Mouse (Mus musculus) liver, postnatal 0 days (tissue): ENCODE results near the gene Tas2r113. TPM values are rescaled to one million over a fixed set of nuclear protein-coding genes. Genes with fewer than 3 reads are reported as not detected.
"Not testable (repeated sequence)": the region's sequence is repeated elsewhere in the genome, so short reads cannot be mapped to it uniquely, and the experiment has no call there.

Source experiments
- ATAC-seq: fragments of 200-750 bp; cut with Nextera tagmentation; 2 replicates; pipeline ENCODE4 v1.8.0; 2017; ENCODE audit warnings: mild to moderate bottlenecking, moderate library complexity
- DNase-seq: peaks from one replicate; pipeline ENCODE4 v3.0.0-alpha.2; 2016
- H3K27ac ChIP-seq: fragments of 300-500 bp; sonication (generic); 2 replicates; pipeline ENCODE4 v1.5.1; 2014; ENCODE audit warnings: antibody characterized with exemption, moderate library complexity, mild to moderate bottlenecking, low read depth
- H3K27me3 ChIP-seq: fragments of 300-500 bp; sonication (generic); 2 replicates; pipeline ENCODE4 v1.6.1; 2014; ENCODE audit warnings: low read length, control low read depth, mixed read lengths; ENCODE audit not compliant: insufficient read depth
- H3K36me3 ChIP-seq: fragments of 300-500 bp; sonication (generic); replicated peaks from 2 replicates; pipeline ENCODE4 v1.6.1; 2014; ENCODE audit warnings: mild to moderate bottlenecking, control low read depth, low read length, moderate library complexity, mixed read lengths; ENCODE audit not compliant: insufficient read depth
- H3K4me1 ChIP-seq: fragments of 300-500 bp; sonication (generic); 2 replicates; pipeline ENCODE4 v1.6.1; 2014; ENCODE audit warnings: antibody characterized with exemption, mild to moderate bottlenecking, control low read depth; ENCODE audit not compliant: insufficient read depth
- H3K4me2 ChIP-seq: fragments of 300-500 bp; sonication (generic); 2 replicates; pipeline ENCODE4 v1.6.1; 2014; ENCODE audit warnings: low read depth, mild to moderate bottlenecking, low read length, moderate library complexity, mixed read lengths
- H3K4me3 ChIP-seq: fragments of 300-500 bp; sonication (generic); 2 replicates; pipeline ENCODE4 v1.5.1; 2014; ENCODE audit warnings: low read depth, low read length
- H3K9ac ChIP-seq: fragments of 300-500 bp; sonication (generic); replicated peaks from 2 replicates; pipeline ENCODE4 v1.6.1; 2014; ENCODE audit warnings: mild to moderate bottlenecking, moderate library complexity
- H3K9me3 ChIP-seq: fragments of 300-500 bp; sonication (generic); 2 replicates; pipeline ENCODE4 v1.6.1; 2016; ENCODE audit warnings: mild to moderate bottlenecking, control low read depth, low read length, mixed read lengths
- CTCF ChIP-seq: sonication (generic); IDR thresholded peaks from 2 replicates; pipeline ENCODE4 v1.5.1; 2016; ENCODE audit warnings: antibody characterized with exemption, low read depth
- EP300 ChIP-seq: IDR thresholded peaks from 2 replicates; pipeline ENCODE4 v1.6.1; 2016; ENCODE audit warnings: antibody characterized with exemption, low read depth, mild to moderate bottlenecking
- WGBS: fragments of 180-500 bp; shearing (Covaris S2); extraction: QIAGEN DNeasy Blood & Tissue Kit; methylation state at CpG from one replicate; pipeline ENCODE4 v1.1.7; 2014; ENCODE audit not compliant: insufficient replicate concordance; 5-methylcytosine and 5-hydroxymethylcytosine counted together
- polyA plus RNA-seq: library from polyadenylated mRNA; unstranded; fragments of >200 nt; fragmentation: Nextera tagmentation; extraction: Ambion mirVana; gene quantifications from 2 replicates; pipeline ENCODE4 v1.2.1, GENCODE M21; 2015

The Tas2r113 gene
- not detected in 2 replicates for polyA plus RNA-seq

DNA sequence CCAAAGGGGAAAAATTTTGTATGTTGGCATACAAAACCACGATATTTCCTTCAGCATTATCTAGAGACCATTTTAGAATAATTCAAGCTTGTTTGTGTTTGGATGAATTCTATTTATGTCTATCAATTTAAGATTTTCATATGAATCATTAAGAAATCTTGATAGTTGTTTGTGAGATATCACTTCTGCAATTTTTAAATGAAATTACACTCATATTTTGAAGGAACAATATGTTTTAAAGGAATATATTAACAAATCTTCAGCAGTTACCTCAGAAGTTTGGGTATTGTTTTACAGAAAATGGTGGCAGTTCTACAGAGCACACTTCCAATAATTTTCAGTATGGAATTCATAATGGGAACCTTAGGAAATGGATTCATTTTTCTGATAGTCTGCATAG lies at the start of gene Tas2r113:
TSS of gene Tas2r113 (plus strand) at position 301 of the 400 bp plus-strand sequence.
- Histone ChIP-seq H3K4me1 (no peaks in the 10 kb centered on the region), H3K4me2 (no peak within 1 kb of the TSS), H3K36me3 (no peaks in the 10 kb centered on the region), H3K4me3 (no peak within 1 kb of the TSS), H3K27me3 (no peaks in the 10 kb centered on the region), H3K27ac (no peak within 1 kb of the TSS), H3K9me3 (no peaks in the 10 kb centered on the region), H3K9ac (no peak within 1 kb of the TSS)
- no peak for ATAC-seq
- no peak for DNase-seq
- TF ChIP-seq EP300 (no peak), CTCF (no peak)
- 59% methylated on average over 1 of the region's 1 CpGs for WGBS

DNA sequence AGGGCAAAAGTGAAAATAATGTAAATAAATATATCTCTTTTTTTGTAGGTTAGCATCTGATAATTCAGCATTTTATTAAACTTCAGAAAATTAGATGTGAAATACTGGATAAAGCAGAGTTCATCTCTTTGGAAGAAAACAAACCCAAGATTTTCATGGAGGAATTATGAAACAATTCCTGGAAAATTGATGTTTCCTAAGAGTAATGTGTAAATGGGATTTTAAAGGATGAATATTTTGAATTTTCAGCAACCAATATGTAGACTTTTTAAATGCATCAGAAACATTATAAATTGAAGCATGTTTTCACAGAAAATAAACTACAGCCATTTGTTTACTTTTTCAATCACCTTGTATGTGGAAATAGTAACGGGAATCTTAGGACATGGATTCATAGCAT lies 46.0 kb upstream of the Tas2r113 start, which contains the start of gene Tas2r123:
TSS of gene Tas2r123 (plus strand) at position 301 of the 400 bp plus-strand sequence.
- Histone ChIP-seq H3K36me3 (no peaks in the 10 kb centered on the region), H3K9ac (no peak within 1 kb of the TSS), H3K27me3 (no peaks in the 10 kb centered on the region), H3K4me1 (no peaks in the 10 kb centered on the region), H3K4me2 (no peak within 1 kb of the TSS), H3K9me3 (no peaks in the 10 kb centered on the region; the same call in 1 of the 2 replicates), H3K4me3 (no peak within 1 kb of the TSS), H3K27ac (no peak within 1 kb of the TSS)
- no peak for ATAC-seq
- 68% methylated on average over 1 of the region's 1 CpGs for WGBS
- DNase-seq, result no peak
- TF ChIP-seq EP300 (no peak), CTCF (no peak)

DNA sequence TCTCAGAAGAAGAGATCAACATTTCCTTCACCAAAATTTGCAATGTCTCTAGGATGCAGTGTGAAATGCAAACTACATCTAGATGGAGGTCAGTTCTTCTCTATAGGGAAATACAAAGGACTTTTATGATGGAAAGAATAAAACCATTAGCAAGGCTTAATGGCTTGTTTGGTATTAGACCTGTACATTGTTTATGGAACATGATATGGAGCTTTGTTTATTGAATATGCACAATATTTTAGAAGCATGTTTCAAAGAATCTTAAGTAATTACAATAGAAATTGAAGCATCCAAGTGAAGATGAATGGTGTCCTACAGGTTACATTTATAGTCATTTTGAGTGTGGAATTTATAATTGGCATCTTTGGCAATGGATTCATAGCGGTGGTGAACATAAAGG lies 37.7 kb upstream of the Tas2r113 start, which contains the start of gene Tas2r116:
TSS of gene Tas2r116 (plus strand) at position 301 of the 400 bp plus-strand sequence.
- H3K36me3 ChIP-seq, result no peaks in the 10 kb centered on the region
- ATAC-seq, result no peak
- WGBS, result 49% methylated on average over 1 of the region's 1 CpGs
- no peak within 1 kb of the TSS for H3K27ac ChIP-seq
- H3K9ac ChIP-seq, result no peak within 1 kb of the TSS
- H3K9me3 ChIP-seq, result no peaks in the 10 kb centered on the region; the same call in 1 of the 2 replicates
- no peak for TF ChIP-seq CTCF
- no peak for TF ChIP-seq EP300
- no peak within 1 kb of the TSS for H3K4me2 ChIP-seq
- H3K4me1 ChIP-seq, result no peaks in the 10 kb centered on the region
- DNase-seq, result no peak
- no peaks in the 10 kb centered on the region for H3K27me3 ChIP-seq
- H3K4me3 ChIP-seq, result no peak within 1 kb of the TSS

DNA sequence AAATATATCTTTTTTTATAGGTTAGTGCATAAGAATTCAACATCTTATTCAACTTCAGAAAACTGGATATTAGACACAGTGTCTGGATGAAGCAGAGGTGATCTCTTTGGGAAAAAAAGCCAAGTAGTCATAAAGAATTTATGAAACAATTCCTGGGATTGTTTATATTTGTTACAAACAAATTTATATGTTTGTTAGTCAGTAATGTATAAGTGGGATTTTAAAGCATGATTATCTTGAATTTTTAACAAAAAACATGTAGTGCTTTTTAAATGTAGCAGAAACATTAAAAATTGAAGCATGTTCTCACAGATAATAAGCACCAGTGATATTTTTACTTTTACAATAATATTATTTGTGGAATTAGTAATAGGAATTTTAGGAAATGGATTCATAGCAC lies 25.1 kb upstream of the Tas2r113 start, which contains the start of gene Tas2r110:
TSS of gene Tas2r110 (plus strand) at position 301 of the 400 bp plus-strand sequence.
- Histone ChIP-seq H3K4me3 (no peak within 1 kb of the TSS), H3K9me3 (no peaks in the 10 kb centered on the region), H3K27me3 (no peaks in the 10 kb centered on the region), H3K27ac (no peak within 1 kb of the TSS), H3K36me3 (no peaks in the 10 kb centered on the region), H3K4me1 (no peaks in the 10 kb centered on the region), H3K4me2 (no peak within 1 kb of the TSS), H3K9ac (no peak within 1 kb of the TSS)
- DNase-seq (no peak), ATAC-seq (no peak)
- TF ChIP-seq CTCF (no peak), EP300 (no peak)

DNA sequence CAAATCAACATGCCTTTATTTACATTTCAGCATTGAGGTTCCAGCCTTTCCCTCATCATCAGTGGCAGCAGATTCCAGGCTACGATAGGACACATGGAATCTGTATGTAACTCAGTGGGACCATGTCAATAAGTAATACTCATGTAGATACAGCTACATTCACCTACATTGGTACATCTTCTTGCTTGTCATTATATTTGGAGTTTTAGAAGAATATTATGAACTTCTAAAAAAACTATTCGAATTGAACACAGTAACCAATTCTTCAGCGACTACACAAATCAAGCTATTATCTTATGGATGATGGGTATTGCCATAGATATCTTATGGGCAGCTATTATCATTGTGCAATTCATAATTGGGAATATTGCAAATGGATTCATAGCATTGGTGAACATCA lies 16.5 kb downstream of the Tas2r113 start, which contains the start of gene Tas2r125:
TSS of gene Tas2r125 (plus strand) at position 301 of the 400 bp plus-strand sequence.
- Histone ChIP-seq H3K9me3 (no peaks in the 10 kb centered on the region), H3K27me3 (no peaks in the 10 kb centered on the region), H3K9ac (no peak within 1 kb of the TSS), H3K4me3 (no peak within 1 kb of the TSS), H3K27ac (no peak within 1 kb of the TSS), H3K4me1 (no peaks in the 10 kb centered on the region), H3K4me2 (no peak within 1 kb of the TSS), H3K36me3 (no peaks in the 10 kb centered on the region)
- TF ChIP-seq EP300 (no peak), CTCF (no peak)
- DNase-seq (no peak), ATAC-seq (no peak)
- WGBS, result 75% methylated on average over 3 of the region's 3 CpGs

DNA sequence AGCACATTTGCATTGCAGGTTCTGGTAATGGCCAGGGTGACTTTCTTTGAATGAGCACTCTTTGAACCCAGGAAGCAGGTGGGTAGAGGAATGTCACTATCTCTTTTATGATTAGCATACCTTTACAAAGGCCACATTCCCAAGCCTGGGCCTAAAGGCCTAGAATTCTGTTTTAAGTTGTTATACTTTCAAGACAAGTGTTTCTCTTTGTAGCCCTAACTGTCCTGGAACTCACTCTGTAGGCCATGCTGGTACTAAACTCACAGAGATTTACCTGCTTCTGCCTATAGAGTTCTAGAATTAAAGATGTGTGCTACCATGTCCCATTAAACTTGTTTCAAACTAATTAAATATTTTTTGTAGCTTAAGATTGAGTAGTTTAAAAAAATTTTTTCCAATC lies 48.6 kb downstream of the Tas2r113 start:
- not testable (repeated sequence) for H3K4me1 ChIP-seq, H3K9me3 ChIP-seq, H3K36me3 ChIP-seq, H3K4me2 ChIP-seq, H3K9ac ChIP-seq, H3K4me3 ChIP-seq, H3K27ac ChIP-seq, ATAC-seq, H3K27me3 ChIP-seq, DNase-seq

Other genes with a start within 250 kb of the Tas2r113 start
- not detected in 2 replicates for gene A630073D07Rik, start 241.5 kb upstream of the Tas2r113 start, polyA plus RNA-seq
- not detected in 2 replicates for gene Tas2r120, start 236.1 kb upstream of the Tas2r113 start, polyA plus RNA-seq
- not detected in 2 replicates for gene Tas2r121, start 192.0 kb upstream of the Tas2r113 start, polyA plus RNA-seq
- not detected in 2 replicates for gene Tas2r122, start 181.1 kb upstream of the Tas2r113 start, polyA plus RNA-seq
- gene Tas2r115, start 155.0 kb upstream of the Tas2r113 start, polyA plus RNA-seq, result not detected in 2 replicates
- not detected in 2 replicates for gene Tas2r124, start 138.3 kb upstream of the Tas2r113 start, polyA plus RNA-seq
- not detected in 2 replicates for gene Tas2r102, start 130.9 kb upstream of the Tas2r113 start, polyA plus RNA-seq
- not detected in 2 replicates for gene Tas2r136, start 114.8 kb upstream of the Tas2r113 start, polyA plus RNA-seq
- gene Tas2r117, start 90.2 kb upstream of the Tas2r113 start, polyA plus RNA-seq, result not detected in 2 replicates
- not detected in 2 replicates for gene Tas2r123, start 45.9 kb upstream of the Tas2r113 start, polyA plus RNA-seq
- gene Tas2r116, start 37.6 kb upstream of the Tas2r113 start, polyA plus RNA-seq, result not detected in 2 replicates
- not detected in 2 replicates for gene Tas2r110, start 25.0 kb upstream of the Tas2r113 start, polyA plus RNA-seq
- gene Tas2r125, start 16.6 kb downstream of the Tas2r113 start, polyA plus RNA-seq, result not detected in 2 replicates
- gene Tas2r129, start 58.1 kb downstream of the Tas2r113 start, polyA plus RNA-seq, result not detected in 2 replicates
- gene Tas2r131, start 64.9 kb downstream of the Tas2r113 start, polyA plus RNA-seq, result not detected in 2 replicates
- gene Tas2r109, start 88.0 kb downstream of the Tas2r113 start, polyA plus RNA-seq, result not detected in 2 replicates
- gene Tas2r103, start 144.1 kb downstream of the Tas2r113 start, polyA plus RNA-seq, result not detected in 2 replicates
- not detected in 2 replicates for gene Tas2r140, start 162.8 kb downstream of the Tas2r113 start, polyA plus RNA-seq
- 64.7 and 72.4 TPM in 2 replicates for gene Smim10l1, start 211.9 kb downstream of the Tas2r113 start, polyA plus RNA-seq